ENCODE assay signal across 22 mouse cellular contexts in genomic region chr11:96191132-96191531, GRCm38 (mm10). TPM values are rescaled to one million over a fixed set of nuclear protein-coding genes. Genes with fewer than 3 reads are reported as not detected.
"Had no signal": no experiment of that assay in that cellular context is flagged by ENCODE, and none has a peak within 500 bp of the region (broad histone marks: within the 10 kb centered on the region; RNA-seq: fewer than 3 reads in every experiment).

No protein-coding gene starts in this region.

- H3K4me2 ChIP-seq: neural tube, embryonic 12.5 days; neural tube, embryonic 13.5 days; neural tube, embryonic 15.5 days; stomach, embryonic 15.5 days had no signal

- H3K4me3 ChIP-seq: neural tube, embryonic 12.5 days; neural tube, embryonic 13.5 days; neural tube, embryonic 15.5 days; stomach, embryonic 15.5 days had no signal

- DNase-seq: retina, postnatal 1 day; right cerebral cortex, adult 18-20 months; right cerebral cortex, postnatal 14 days; right cerebral cortex, postnatal 25 days; right cerebral cortex, postnatal 4 days; spleen, adult 18-20 months; thymus, adult 18-20 months; thymus, adult 2 months; thymus, postnatal 25 days; thymus, postnatal 36 days; thymus, postnatal 4 days had no signal

- H3K9me3 ChIP-seq: neural tube, embryonic 12.5 days; neural tube, embryonic 13.5 days; neural tube, embryonic 15.5 days; stomach, embryonic 15.5 days had no signal

- H3K27ac ChIP-seq: neural tube, embryonic 12.5 days; neural tube, embryonic 13.5 days; neural tube, embryonic 15.5 days; stomach, embryonic 15.5 days; stomach, postnatal 0 days had no signal

- H3K9ac ChIP-seq: neural tube, embryonic 12.5 days; neural tube, embryonic 13.5 days; neural tube, embryonic 15.5 days; stomach, embryonic 15.5 days had no signal

- H3K36me3 ChIP-seq: neural tube, embryonic 12.5 days; neural tube, embryonic 13.5 days; neural tube, embryonic 15.5 days; stomach, embryonic 15.5 days had no signal

RNA-seq across cellular contexts. Expression of gene Hoxb13, which starts 3.0 kb away (rescaled TPM):
- total RNA-seq: neutrophil, adult 5-6 weeks had no signal
- polyA plus RNA-seq: neural tube, embryonic 13.5 days; neural tube, embryonic 14.5 days; spleen, adult 2 months; stomach, embryonic 14.5 days; stomach, embryonic 15.5 days; stomach, embryonic 16.5 days; stomach, postnatal 0 days had no signal

RNA-seq across cellular contexts. Expression of gene Ttll6, which starts 57.5 kb away (rescaled TPM):
- total RNA-seq: neutrophil, adult 5-6 weeks had no signal
- polyA plus RNA-seq: neural tube, embryonic 12.5 days; neural tube, embryonic 13.5 days; small intestine, adult 2 months; spleen, adult 2 months had no signal
